Mouse (Mus musculus) lung, adult 2 months (tissue): Measurements from ENCODE around the gene Ccdc157.

ENCODE experiments used
- CTCF ChIP-seq: fragments of 200-500 bp; IDR thresholded peaks from 2 replicates; pipeline ENCODE4 v1.5.1; 2011; ENCODE audit warnings: mild to moderate bottlenecking, low read length, control low read depth; ENCODE audit not compliant: insufficient read depth
- POLR2A ChIP-seq: fragments of 200-500 bp; IDR thresholded peaks from 2 replicates; pipeline ENCODE4 v1.6.1; 2011; ENCODE audit warnings: low read depth, mild to moderate bottlenecking, control low read depth, low read length, borderline replicate concordance; ENCODE audit errors: extremely low read depth

DNA sequence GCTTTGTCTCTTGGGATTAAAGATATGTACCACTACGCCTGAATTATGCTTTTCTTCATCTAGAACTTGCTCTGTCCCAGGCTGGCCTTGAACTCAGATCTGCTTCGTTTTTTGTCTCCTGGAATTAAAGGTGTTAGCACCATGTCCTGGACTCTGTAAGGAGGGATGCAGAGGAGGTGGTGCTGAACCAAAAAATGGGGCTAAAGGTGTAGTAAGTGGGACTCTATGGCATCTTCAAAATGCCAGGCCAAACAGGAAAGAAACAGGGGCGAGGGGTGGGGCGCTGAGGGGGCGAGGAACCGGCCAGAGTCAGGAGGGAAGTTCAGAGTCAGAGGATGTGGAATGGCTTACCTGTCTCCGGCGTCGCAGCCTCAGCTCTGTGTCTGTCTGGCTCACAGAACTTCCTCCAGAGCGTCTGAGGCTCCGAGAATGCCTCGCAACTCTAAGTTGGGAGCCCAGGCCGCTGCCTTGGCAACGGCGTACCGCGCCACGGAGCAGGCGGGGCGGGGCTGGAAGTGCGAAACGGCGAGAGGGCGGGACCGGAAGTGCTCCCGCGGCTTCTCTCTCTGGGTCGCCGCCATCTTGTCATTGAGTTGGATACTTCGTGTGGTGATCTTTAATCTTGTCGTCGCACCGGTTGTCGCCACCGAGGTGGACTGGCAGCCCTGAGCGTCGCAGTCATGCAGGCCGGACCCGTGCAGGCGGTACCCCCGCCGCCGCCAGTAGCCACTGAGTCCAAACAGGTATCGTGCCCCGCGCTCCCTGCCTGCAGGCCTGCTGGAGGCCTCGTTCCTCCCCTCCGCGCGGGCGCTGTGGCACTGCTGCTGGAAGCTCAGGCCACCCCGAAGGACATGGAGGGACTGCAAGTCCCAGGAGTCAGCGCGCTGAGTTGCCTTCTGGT is at the start of gene Ccdc157, which contains the start of gene Sf3a1:
- peak; percentile 74; the same call in 1 of the 2 replicates for TF ChIP-seq POLR2A
- no peak for TF ChIP-seq CTCF
